Mouse (Mus musculus): ENCODE data around the gene Hmga1. TPM values are rescaled to one million over a fixed set of nuclear protein-coding genes. Genes with fewer than 3 reads are reported as not detected.

Gene Hmga1
- 10.2 TPM in 1 of 2 replicates, not detected in the other for polyA plus RNA-seq (2012; ENCODE audit: insufficient read depth, insufficient read length, missing spikeins)

DNA sequence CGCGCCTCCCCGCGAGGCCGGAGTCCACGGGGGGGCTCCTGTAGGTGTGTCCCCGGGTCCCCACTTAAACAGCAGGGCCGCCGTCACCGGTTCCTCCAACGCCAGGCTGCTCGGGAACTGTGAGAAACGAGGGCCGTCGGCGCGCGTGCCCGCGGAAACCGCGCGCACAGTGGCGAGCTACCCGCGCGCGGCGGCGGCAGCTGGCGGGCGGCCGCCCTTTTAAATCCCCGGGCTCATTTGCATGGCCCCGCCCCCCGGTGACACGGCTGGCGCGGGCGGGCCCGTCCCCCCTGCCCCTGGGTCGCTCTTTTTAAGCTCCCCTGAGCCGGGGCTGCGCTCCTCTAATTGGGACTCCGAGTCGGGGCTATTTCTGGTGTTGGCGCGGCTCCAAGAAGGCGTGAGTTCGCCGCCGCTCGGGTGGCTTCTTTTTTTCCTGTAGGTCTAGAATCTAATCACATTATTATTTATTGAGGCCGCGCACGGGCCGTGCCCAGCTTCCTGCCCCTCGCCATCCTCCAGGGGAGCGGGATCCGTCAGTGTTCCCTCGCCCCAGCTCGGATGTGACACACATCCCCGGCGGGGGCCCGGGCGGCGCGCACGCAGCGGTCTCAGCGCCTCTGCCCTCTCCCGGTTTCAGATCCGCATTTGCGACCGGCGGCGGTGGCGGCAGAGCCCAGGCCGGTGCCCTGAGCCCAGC is at the start of gene Hmga1:
TSS of gene Hmga1 (plus strand) at position 183 of the 697 bp plus-strand sequence.
- Histone ChIP-seq H3K27ac (replicated peaks; ENCODE audit: low read depth, low read length) (peak within 1 kb of the TSS; percentile 71), H3K4me3 (ENCODE audit: insufficient read depth, low read depth, low read length) (peak within 1 kb of the TSS; percentile 81), H3K4me1 (ENCODE audit: control insufficient read depth, insufficient read depth, insufficient read length, low read length) (peaks cover 2% of the 10 kb centered on the region; the same call in 1 of the 2 replicates)

DNA sequence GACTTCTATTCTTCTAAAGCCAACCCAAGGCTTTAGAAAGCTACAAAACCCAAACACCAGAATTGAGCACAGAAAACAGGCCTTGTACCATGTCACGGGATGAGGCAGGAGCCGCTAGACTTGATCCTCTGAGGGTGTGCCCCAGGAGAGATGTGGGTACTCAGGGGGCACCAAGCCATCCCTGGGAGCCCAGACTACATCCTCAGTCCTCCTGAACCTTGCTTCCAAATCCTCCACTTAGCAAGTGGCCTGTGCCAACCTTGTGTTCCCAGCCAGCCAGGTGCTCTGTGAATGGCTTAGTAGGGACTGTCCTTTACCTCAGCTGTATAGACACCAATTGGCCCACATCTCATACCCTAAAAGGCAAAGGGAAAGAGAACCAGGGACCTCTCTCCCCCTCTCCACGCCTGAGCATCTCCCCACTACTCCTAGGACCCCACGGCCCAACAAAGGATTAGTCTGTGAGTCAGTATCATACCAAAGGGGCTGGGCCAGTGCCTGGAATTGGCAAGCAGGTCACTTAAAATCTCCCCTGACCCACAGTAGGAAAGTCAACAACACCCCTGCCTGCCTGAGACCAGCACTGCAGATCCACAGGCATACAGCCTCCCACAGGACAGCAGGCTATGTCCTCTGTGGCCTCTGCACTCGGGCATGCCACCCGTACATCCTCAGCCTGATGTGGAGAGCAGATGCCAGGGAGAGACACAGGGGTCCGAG is 49.3 kb upstream of the Hmga1 start:
- no peaks in the 10 kb centered on the region for H3K4me1 ChIP-seq (ENCODE audit: control insufficient read depth, insufficient read depth, insufficient read length, low read length)
- H3K4me3 ChIP-seq (ENCODE audit: insufficient read depth, low read depth, low read length): no peak overlapping the region
- H3K27ac ChIP-seq (replicated peaks; ENCODE audit: low read depth, low read length): no peak overlapping the region

DNA sequence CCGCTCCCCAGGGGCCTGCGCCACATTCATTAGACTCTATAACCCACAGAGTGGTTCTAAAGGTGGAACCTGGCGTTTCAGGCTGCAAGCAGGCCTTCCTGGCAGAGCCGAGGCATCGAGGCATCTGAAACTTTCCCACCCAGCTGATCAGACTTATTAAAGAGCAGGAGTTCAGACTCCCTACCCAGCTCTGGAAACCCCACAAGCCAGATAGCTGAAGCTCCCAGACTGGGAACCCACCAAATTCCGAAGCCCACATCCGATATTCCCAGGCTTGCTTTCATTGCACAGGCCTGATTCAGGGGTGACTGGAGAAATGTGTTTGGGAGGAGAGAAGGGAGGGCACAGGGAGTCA is 48.7 kb upstream of the Hmga1 start:
- H3K4me3 ChIP-seq (ENCODE audit: insufficient read depth, low read depth, low read length): no peak overlapping the region
- no peak overlapping the region for H3K27ac ChIP-seq (replicated peaks; ENCODE audit: low read depth, low read length)
- no peaks in the 10 kb centered on the region for H3K4me1 ChIP-seq (ENCODE audit: control insufficient read depth, insufficient read depth, insufficient read length, low read length)

DNA sequence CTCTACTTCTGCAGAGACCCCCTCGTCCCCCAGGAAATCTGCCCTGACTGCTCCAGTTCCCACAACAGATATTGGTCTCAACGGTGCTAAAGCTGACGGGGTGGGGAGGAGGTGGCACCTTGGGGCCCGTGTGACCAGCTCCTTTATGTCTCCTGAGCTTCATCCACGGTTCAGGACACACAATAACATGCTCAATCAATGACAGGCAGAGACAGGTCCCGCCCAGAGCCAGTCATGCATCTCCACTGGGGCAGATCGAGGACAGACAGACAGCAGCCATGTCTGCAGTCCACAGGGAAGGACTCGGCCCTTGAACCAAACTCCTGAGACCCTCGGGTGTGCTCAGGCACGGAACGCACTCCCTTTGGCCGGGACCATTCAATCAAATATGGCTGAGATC is 48.3 kb upstream of the Hmga1 start:
- no peak overlapping the region for H3K27ac ChIP-seq (replicated peaks; ENCODE audit: low read depth, low read length)
- no peaks in the 10 kb centered on the region for H3K4me1 ChIP-seq (ENCODE audit: control insufficient read depth, insufficient read depth, insufficient read length, low read length)
- H3K4me3 ChIP-seq (ENCODE audit: insufficient read depth, low read depth, low read length): no peak overlapping the region

DNA sequence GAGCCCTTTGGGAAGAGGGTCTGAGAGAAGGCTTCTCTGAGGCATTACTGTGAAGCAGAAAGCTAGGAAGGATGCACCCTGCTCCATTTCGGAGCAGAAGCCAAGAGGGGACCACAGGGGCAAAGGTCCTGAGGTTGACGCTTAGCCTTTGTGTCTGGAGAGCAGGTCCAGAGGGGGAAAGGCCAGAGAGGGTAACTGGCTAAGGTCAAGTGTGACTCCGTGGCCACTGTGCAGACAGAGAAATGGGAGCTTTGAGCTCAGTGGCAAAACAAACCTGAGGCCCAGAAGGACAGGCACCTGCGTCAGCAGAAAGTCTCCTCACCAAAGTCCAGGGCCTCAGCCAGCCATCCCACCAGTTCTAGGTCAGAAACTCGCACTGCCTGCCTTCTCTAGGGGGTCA is 47.8 kb upstream of the Hmga1 start:
- H3K27ac ChIP-seq (replicated peaks; ENCODE audit: low read depth, low read length): no peak overlapping the region
- no peak overlapping the region for H3K4me3 ChIP-seq (ENCODE audit: insufficient read depth, low read depth, low read length)
- no peaks in the 10 kb centered on the region for H3K4me1 ChIP-seq (ENCODE audit: control insufficient read depth, insufficient read depth, insufficient read length, low read length)

DNA sequence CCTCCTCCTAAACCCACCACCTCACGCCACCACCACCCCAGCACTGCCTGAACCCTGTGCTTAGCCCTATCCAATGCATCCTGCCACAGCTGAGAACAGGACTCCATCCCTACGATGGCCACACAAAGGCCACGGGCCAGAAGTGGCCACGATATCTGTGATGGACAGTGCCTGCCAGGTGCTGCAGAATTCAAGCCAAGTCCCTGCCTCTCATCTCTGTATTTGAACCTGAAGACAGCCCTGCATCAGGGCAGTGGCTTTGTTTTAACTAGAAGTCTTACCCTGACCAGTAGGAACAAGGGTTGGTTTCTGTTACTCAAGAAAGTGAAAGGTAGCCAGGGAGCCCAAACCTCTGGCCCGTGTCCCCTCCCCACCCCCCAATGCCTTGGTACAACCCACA is 47.2 kb upstream of the Hmga1 start:
- H3K4me3 ChIP-seq (ENCODE audit: insufficient read depth, low read depth, low read length): no peak overlapping the region
- H3K27ac ChIP-seq (replicated peaks; ENCODE audit: low read depth, low read length): no peak overlapping the region
- no peaks in the 10 kb centered on the region for H3K4me1 ChIP-seq (ENCODE audit: control insufficient read depth, insufficient read depth, insufficient read length, low read length)

DNA sequence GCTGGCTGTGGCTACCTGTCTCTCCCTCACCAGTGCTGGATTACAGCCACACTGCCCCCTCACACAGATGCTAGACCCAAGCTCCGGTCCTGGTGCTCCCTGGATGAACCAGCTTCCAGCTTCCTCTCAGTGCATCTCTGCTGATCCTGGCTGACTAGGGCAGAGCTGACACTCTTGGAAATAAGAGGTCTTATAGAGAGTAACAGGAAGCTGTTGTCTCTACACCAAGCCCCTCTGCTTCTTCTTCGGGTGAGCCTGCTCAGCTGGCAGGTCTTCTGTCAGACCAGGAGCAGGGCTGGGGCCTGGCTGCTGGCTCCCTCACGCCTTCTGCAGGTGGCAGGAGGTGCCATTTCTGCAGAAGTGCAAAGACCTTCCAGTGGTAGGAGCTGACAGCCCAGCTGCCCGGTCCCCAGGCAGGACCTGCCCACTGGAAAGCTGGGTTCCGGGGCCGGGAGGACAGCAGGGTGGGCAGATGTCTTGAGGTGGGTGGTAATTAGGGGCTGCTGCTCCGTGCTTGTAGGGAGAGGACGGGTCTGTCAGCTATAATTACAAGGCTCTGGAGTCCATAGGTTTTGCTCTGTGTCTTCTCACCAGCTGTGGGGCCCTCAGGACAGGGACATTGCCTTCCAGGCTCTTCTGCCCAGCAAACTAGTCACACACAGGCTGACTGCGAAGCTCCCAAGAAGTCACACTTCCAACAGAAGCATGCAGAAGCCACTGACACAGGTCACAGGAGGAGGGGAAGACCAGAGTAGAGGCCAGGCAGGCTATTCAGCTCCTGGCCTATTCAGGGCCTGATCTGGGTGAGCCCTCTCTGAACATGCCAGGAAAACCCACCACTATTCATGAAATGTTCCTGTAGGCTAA is 45.8 kb upstream of the Hmga1 start:
- Histone ChIP-seq H3K4me1 (ENCODE audit: control insufficient read depth, insufficient read depth, insufficient read length, low read length) (no peaks in the 10 kb centered on the region), H3K27ac (replicated peaks; ENCODE audit: low read depth, low read length) (no peak overlapping the region), H3K4me3 (ENCODE audit: insufficient read depth, low read depth, low read length) (no peak overlapping the region)

DNA sequence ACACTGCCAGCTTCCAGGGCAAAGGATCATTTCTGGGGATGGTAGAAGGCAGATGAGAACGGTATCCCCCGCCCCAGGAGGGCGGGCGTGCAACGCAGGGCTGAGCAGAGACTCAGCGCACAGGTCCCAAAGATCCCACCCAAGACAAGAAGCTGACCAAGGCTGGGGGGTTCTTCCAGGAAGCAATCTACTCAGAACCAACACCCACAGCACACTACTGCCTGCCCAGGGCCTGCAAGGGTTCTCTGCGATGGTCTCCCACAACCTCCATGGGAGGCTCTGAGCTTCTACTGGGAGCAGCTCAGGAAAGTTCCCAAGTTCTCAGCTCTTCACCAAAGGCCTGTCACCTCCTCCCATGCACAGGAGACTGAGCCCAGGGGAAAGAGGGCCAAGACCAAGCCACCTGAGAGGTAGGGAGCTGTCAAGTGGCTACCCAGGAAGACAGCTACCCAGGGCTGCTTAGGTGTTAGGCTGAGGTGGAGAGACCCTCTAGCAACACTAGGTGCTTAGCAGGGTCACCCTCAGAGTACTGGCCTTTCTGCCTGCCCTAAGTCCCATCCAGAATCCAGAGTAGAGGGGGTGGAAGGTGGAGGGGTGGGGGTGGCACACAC is 45.1 kb upstream of the Hmga1 start:
- H3K27ac ChIP-seq (replicated peaks; ENCODE audit: low read depth, low read length): no peak overlapping the region
- no peak overlapping the region for H3K4me3 ChIP-seq (ENCODE audit: insufficient read depth, low read depth, low read length)

DNA sequence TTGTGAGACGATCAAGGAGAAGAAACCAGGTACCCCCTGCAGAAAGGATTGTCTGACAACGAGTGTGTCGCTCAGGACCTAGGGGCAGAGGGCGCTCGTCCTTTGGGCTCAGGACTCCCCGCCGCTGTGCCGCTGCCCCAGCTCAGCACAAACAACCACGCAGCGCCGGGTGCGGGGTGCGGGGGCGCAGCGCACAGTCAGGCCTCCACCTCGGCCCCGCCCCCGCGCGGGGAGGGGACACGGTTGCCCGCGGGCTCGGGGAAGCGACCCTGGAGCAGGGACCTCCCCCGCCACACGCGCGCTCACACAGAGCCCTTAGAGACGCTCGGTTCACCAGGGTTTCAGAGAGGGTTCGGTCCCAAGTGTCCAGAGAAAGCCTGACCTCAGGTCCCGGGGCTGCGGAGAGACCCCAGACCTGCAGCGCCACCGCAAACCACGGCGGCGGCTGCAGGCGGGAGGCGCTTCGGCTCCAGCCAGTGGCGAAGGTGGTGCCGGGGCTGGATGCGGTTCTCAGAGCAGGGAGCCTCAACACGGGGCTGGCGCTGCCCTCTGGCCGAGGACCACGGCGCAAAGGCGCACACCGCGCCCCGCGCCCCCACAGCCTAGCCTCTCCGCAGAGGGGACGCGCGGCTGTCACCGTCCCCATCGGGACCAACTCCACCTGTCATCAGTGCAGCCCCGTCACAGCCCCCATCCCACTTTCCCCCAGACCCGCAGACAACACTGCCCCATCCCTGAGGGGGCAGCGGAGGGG is 44.3 kb upstream of the Hmga1 start:
- Histone ChIP-seq H3K27ac (replicated peaks; ENCODE audit: low read depth, low read length) (no peak overlapping the region), H3K4me1 (ENCODE audit: control insufficient read depth, insufficient read depth, insufficient read length, low read length) (no peaks in the 10 kb centered on the region), H3K4me3 (ENCODE audit: insufficient read depth, low read depth, low read length) (peak overlapping the region; percentile 44; the same call in 1 of the 2 replicates)

More for the DNA sequence above, 45.1 kb upstream of the Hmga1 start:
- no peaks in the 10 kb centered on the region for H3K4me1 ChIP-seq (ENCODE audit: control insufficient read depth, insufficient read depth, insufficient read length, low read length)

DNA sequence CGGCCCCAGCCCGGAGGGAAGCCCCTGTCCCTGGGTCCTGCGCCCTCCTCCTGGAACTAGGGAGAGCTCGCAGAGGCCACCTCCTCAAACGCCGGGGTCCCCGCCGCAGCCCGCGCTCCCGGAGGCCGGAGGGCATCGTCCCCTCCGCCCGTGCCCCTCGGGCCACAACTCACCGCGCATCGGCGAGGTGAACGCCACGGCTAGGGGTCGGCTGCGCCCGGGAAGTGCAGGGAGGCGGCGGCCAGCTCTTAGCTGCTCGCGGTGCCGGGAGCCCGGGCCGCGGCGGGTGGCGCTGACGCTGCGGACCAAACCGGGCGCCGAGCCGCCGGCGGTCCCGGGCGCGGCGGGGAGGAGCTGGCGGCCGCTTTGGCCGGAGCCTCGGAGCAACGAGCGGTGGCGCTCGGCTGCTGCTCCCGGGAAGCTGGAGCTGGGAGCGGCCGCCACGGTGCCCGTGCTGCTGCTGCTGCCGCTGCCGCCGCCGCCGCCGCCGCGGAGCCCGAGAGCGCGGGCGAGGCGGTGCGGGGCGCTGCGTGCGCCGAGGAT is 43.6 kb upstream of the Hmga1 start:
- no peak overlapping the region for H3K27ac ChIP-seq (replicated peaks; ENCODE audit: low read depth, low read length)
- peak overlapping the region; percentile 44 for H3K4me3 ChIP-seq (ENCODE audit: insufficient read depth, low read depth, low read length)
- H3K4me1 ChIP-seq (ENCODE audit: control insufficient read depth, insufficient read depth, insufficient read length, low read length): no peaks in the 10 kb centered on the region

DNA sequence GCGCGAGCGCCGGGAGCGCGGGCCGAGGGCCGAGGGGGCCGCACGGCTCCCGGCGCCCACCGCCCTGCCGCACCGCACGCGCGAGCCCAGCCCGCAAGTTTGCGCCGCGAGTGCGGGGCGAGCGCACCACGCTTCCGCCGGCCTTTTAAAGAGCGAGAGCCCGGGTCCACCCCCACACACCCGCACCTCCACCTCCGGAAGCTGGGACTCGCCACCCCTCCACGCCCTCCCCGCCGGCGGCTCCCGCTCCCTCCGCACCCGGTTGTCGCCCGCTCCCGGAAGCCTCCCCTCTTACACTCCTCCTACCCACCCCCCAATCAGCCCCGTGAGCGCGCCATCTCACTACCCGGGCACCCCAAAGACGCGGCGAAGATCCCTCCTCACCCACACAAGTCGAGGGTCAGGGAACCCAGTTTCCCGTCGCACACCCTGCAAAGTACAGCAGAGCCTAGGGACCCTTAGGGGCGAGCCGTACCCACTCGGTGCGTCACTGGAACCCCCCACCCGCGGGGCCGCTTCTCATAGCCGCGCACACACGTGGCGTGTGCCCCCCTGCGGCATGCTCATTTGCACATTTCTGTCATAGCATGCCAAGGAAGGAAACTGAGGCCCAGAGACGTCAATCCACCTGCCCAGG is 42.9 kb upstream of the Hmga1 start:
- peak overlapping the region; percentile 44 for H3K4me3 ChIP-seq (ENCODE audit: insufficient read depth, low read depth, low read length)

DNA sequence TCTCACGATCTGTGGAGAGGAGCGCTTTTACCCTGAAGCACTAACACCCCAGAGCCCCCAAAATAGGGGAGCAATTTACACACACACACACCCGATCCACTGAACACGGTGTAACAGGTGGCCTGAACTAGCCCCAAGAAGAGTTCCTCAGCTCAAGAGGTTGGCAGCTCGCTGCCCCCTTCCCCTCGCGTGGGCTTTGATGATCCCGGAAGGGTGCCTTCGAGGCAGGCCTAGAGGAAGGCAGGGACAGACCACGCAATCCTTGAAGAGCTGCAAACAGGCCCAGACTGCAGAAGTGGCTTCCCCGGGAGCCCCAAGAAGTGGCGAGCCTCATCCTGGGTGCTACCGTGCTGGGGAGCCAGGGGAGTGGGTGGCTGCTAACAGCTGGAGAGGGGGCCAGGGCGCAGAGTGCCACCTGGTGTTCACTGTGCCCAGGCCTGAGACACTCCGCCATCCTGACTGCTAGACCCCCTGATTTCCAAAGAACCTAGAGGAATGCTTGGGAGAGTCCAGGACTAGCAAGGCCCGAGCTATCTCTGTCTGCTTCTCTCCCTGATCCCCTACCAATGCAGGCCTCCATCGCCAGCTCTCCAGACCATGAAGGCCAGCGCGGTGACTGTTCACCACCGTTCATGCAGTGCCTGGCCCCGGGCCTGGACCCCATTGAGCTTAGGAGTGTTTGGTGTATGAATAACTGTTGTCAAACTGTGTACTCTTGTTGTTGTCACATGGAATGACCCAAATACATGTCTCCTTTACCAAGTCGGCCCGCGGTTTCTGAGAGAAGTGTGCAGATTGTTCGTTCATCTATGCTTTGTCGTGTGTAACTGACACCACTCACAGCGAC is 42.2 kb upstream of the Hmga1 start:
- H3K4me3 ChIP-seq (ENCODE audit: insufficient read depth, low read depth, low read length): no peak overlapping the region
- no peaks in the 10 kb centered on the region for H3K4me1 ChIP-seq (ENCODE audit: control insufficient read depth, insufficient read depth, insufficient read length, low read length)
- no peak overlapping the region for H3K27ac ChIP-seq (replicated peaks; ENCODE audit: low read depth, low read length)

More for the DNA sequence above, 42.9 kb upstream of the Hmga1 start:
- Histone ChIP-seq H3K4me1 (ENCODE audit: control insufficient read depth, insufficient read depth, insufficient read length, low read length) (no peaks in the 10 kb centered on the region), H3K27ac (replicated peaks; ENCODE audit: low read depth, low read length) (no peak overlapping the region)

DNA sequence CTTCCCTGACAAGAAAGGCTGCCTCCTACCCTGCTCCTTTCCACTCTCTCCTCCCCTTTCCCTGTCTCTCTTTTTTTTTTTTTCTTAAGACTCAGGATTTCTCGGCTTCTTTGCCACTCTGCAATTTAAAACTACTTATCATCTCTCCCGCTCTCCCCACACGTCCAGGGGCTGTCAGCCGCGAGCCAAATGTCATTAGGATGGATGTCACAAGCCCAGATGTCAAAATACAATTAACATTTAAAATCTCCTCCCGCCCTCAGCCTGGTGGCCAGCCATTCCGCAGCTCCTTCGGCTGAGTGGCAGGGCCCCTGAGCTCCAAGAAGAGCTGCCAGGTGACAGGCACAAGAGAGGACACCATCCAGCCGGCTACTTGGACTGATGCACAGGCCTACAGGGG is 38.0 kb upstream of the Hmga1 start:
- no peaks in the 10 kb centered on the region for H3K4me1 ChIP-seq (ENCODE audit: control insufficient read depth, insufficient read depth, insufficient read length, low read length)
- no peak overlapping the region for H3K4me3 ChIP-seq (ENCODE audit: insufficient read depth, low read depth, low read length)
- no peak overlapping the region for H3K27ac ChIP-seq (replicated peaks; ENCODE audit: low read depth, low read length)
